Mouse (Mus musculus) heart, adult 2 months (tissue): ENCODE data around the gene Trim44.

Source experiments
- EP300 ChIP-seq: fragments of 200-500 bp; IDR thresholded peaks from 2 replicates; pipeline ENCODE4 v1.6.1; 2011; ENCODE audit warnings: low read depth, low read length, control low read depth; ENCODE audit not compliant: insufficient read depth
- POLR2A ChIP-seq: fragments of 200-500 bp; IDR thresholded peaks from 2 replicates; pipeline ENCODE4 v1.6.1; 2011; ENCODE audit warnings: mild to moderate bottlenecking, low read depth, low read length, control low read depth; ENCODE audit not compliant: insufficient read depth

- TF ChIP-seq EP300 (no peak), POLR2A (no peak)
Measured at GRCm38 (mm10) chr2:102356879-102357695, 50.5 kb downstream of the Trim44 start.
